Mouse (Mus musculus) hindbrain, postnatal 0 days (tissue): ENCODE measurements around the gene Pakap. TPM values are rescaled to one million over a fixed set of nuclear protein-coding genes. Genes with fewer than 3 reads are reported as not detected.

Experiments used
- ATAC-seq: fragments of 200-750 bp; cut with Nextera tagmentation; 2 replicates; pipeline ENCODE4 v1.8.0; 2017; ENCODE audit warnings: mild to moderate bottlenecking, moderate TSS enrichment, moderate library complexity
- DNase-seq: peaks from one replicate; pipeline ENCODE4 v3.0.0-alpha.2; 2015; ENCODE audit warnings: low spot score
- H3K27ac ChIP-seq: fragments of 300-500 bp; sonication (generic); 2 replicates; pipeline ENCODE4 v1.5.1; 2014; ENCODE audit warnings: mild to moderate bottlenecking
- H3K27me3 ChIP-seq: fragments of 300-500 bp; sonication (generic); 2 replicates; pipeline ENCODE4 v1.6.1; 2014; ENCODE audit warnings: low read length, mixed read lengths; ENCODE audit not compliant: insufficient read depth
- H3K36me3 ChIP-seq: fragments of 300-500 bp; sonication (generic); 2 replicates; pipeline ENCODE4 v1.6.1; 2014; ENCODE audit warnings: low read length, mixed read lengths; ENCODE audit not compliant: insufficient read depth
- H3K4me1 ChIP-seq: fragments of 300-500 bp; sonication (generic); 2 replicates; pipeline ENCODE4 v1.6.1; 2014; ENCODE audit warnings: antibody characterized with exemption, low read length, mixed read lengths; ENCODE audit not compliant: insufficient read depth
- H3K4me2 ChIP-seq: fragments of 300-500 bp; sonication (generic); 2 replicates; pipeline ENCODE4 v1.6.1; 2014; ENCODE audit warnings: low read depth, mild to moderate bottlenecking, low read length, moderate library complexity, mixed read lengths
- H3K4me3 ChIP-seq: fragments of 300-500 bp; sonication (generic); 2 replicates; pipeline ENCODE4 v1.5.1; 2014; ENCODE audit warnings: low read length
- H3K9ac ChIP-seq: fragments of 300-500 bp; sonication (generic); replicated peaks from 2 replicates; pipeline ENCODE4 v1.6.1; 2014; ENCODE audit warnings: mild to moderate bottlenecking, low read length, moderate library complexity, mixed read lengths
- H3K9me3 ChIP-seq: fragments of 300-500 bp; sonication (generic); 2 replicates; pipeline ENCODE4 v1.6.1; 2016; ENCODE audit warnings: low read length, mixed read lengths
- CTCF ChIP-seq: IDR thresholded peaks from 2 replicates; pipeline ENCODE4 v1.5.1; 2016; ENCODE audit warnings: antibody characterized with exemption, control low read depth, low read depth
- WGBS: fragments of 180-500 bp; shearing (Covaris S2); extraction: QIAGEN DNeasy Blood & Tissue Kit; methylation state at CpG from one replicate; pipeline ENCODE4 v1.1.7; 2014; 5-methylcytosine and 5-hydroxymethylcytosine counted together
- polyA plus RNA-seq: library from polyadenylated mRNA; unstranded; fragments of >200 nt; fragmentation: Nextera tagmentation; extraction: Ambion mirVana; gene quantifications from 2 replicates; pipeline ENCODE4 v1.2.1, GENCODE M21; 2015
- total RNA-seq: library from RNA; depleted of rRNA; stranded (reverse); fragments of >200 nt; gene quantifications from 2 replicates; pipeline ENCODE4 v1.2.3, GENCODE M21; 2014

The Pakap gene
- total and polyA plus RNA-seq, 2 experiments from 2014 or later: 9.7 to 14.3 TPM

DNA sequence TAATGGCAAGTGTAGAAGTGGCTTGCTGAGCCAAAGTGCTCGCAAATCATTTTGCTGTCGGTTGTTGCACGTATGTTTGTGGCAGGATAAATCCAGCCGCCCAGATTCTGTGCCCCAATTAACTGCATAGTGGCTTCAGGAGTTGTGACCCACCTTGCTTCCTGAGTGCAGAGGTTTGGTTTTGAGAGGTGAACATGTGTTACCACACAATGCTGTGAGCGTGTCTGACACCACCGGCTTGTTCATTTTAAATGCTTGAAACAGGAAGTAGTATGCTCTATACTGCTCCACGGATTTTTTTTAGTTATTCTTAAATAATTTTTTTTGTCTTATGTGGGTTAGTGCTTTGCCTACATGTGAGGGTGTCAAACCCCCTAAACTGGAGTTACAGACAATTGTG, 264.3 kb downstream of the Pakap start:
- H3K9me3 ChIP-seq: no peaks in the 10 kb centered on the region
- H3K27ac ChIP-seq: no peak overlapping the region
- H3K4me2 ChIP-seq: no peak overlapping the region
- H3K4me1 ChIP-seq: no peaks in the 10 kb centered on the region
- H3K9ac ChIP-seq: no peak overlapping the region
- no peaks in the 10 kb centered on the region for H3K27me3 ChIP-seq
- DNase-seq (no peak), ATAC-seq (no peak)
- H3K36me3 ChIP-seq: no peaks in the 10 kb centered on the region
- no peak for TF ChIP-seq CTCF
- H3K4me3 ChIP-seq: no peak overlapping the region
- 66% methylated on average over 7 of the region's 7 CpGs for WGBS

DNA sequence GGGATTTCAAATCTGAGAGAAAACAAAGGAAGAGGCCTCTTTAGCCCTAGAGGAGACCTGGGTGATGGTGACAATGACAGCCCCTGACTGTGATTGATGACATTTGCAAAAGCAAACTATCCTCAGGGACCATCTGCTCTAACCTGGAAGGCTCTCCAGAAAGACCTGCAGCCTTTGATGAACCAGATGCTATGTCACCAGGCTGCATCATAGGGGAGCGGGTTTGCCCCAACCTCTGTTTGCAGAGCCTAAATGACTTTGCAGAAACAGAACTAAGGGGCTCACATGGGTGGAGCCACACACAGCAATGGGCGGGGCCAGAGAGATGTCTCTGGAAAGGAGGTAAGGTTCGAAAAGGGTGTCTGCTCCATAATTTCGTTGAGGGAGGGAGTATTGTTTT, 265.1 kb downstream of the Pakap start:
- H3K27ac ChIP-seq: no peak overlapping the region
- ATAC-seq: no peak
- TF ChIP-seq CTCF: no peak
- no peaks in the 10 kb centered on the region for H3K27me3 ChIP-seq
- no peak overlapping the region for H3K4me2 ChIP-seq
- no peak overlapping the region for H3K9ac ChIP-seq
- H3K9me3 ChIP-seq: no peaks in the 10 kb centered on the region
- DNase-seq: no peak
- no peak overlapping the region for H3K4me3 ChIP-seq
- H3K4me1 ChIP-seq: no peaks in the 10 kb centered on the region
- no peaks in the 10 kb centered on the region for H3K36me3 ChIP-seq
- 72% methylated on average over 4 of the region's 4 CpGs for WGBS

DNA sequence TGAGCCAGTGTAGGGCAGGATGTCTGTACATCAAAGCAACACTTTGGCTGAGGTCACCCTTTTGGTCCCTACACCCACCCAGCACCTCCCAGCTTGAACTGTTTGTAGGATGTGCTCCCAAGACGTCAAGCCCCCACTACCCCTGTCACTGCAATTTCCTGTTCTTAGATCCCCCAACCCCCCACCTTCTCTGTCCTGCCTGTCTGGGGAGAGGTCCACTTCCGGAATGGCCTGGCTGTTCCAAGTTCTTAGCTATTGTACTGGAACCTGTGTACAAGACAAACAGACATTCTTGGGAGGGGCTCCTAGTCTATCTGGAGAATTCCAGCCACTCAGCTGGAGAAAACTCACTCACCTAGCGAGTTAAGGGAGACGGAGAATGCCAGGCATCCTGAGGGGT, 266.2 kb downstream of the Pakap start:
- DNase-seq (no peak), ATAC-seq (no peak; the same call in 1 of the 2 replicates)
- no peaks in the 10 kb centered on the region for H3K9me3 ChIP-seq
- no peaks in the 10 kb centered on the region for H3K36me3 ChIP-seq
- H3K4me1 ChIP-seq: no peaks in the 10 kb centered on the region
- no peak for TF ChIP-seq CTCF
- H3K9ac ChIP-seq: no peak overlapping the region
- no peak overlapping the region for H3K4me2 ChIP-seq
- no peaks in the 10 kb centered on the region for H3K27me3 ChIP-seq
- 76% methylated on average over 4 of the region's 4 CpGs for WGBS
- no peak overlapping the region for H3K27ac ChIP-seq
- no peak overlapping the region for H3K4me3 ChIP-seq

DNA sequence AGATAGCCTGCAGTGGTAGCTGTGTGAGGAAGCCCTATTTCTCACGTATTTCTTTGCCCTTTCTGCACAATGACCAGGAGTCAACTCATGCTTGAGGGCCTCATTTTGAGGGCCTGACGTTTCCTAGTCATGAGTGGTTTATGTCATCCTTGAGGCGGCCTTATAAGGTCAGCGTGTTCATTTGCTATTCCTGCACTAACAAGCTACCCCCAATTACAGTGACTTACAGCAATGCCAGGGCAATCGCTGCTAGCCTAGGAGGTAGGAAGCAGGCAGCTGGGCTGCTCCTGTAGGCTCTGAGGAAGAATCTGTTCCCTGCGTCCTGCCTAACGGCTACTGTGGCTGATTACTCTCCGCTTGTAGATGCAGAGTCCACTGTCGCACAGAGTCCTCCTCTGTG, 269.1 kb downstream of the Pakap start:
- DNase-seq (no peak), ATAC-seq (no peak)
- Histone ChIP-seq H3K4me1 (no peaks in the 10 kb centered on the region), H3K27me3 (no peaks in the 10 kb centered on the region), H3K27ac (no peak overlapping the region), H3K36me3 (no peaks in the 10 kb centered on the region), H3K9me3 (no peaks in the 10 kb centered on the region), H3K4me2 (no peak overlapping the region), H3K4me3 (no peak overlapping the region), H3K9ac (no peak overlapping the region)
- 69% methylated on average over 9 of the region's 9 CpGs for WGBS
- TF ChIP-seq CTCF: no peak

DNA sequence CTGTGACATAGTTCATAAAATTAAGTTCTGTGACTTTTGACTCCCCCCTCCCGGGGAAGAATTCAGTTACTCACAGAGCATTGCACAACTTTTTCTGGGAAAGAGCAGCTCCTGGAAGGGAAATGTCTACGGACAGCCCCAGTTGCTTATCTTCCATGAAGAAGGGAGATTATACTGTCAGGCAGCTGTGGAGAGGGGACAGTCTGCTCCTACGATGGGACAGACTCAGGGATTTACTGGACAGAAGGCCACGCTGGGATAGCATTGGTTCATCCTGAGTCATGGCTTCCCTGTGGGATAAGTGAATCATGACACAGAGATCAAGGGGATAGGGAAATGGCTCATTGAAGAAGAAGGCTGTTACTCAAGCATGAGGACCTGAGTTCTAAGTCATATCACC, 271.4 kb downstream of the Pakap start:
- H3K4me1 ChIP-seq: no peaks in the 10 kb centered on the region
- DNase-seq (no peak), ATAC-seq (no peak)
- H3K9me3 ChIP-seq: no peaks in the 10 kb centered on the region
- H3K4me2 ChIP-seq: no peak overlapping the region
- H3K4me3 ChIP-seq: no peak overlapping the region
- no peaks in the 10 kb centered on the region for H3K27me3 ChIP-seq
- no peak for TF ChIP-seq CTCF
- no peak overlapping the region for H3K9ac ChIP-seq
- no peak overlapping the region for H3K27ac ChIP-seq
- 77% methylated on average over 4 of the region's 4 CpGs for WGBS
- no peaks in the 10 kb centered on the region for H3K36me3 ChIP-seq

DNA sequence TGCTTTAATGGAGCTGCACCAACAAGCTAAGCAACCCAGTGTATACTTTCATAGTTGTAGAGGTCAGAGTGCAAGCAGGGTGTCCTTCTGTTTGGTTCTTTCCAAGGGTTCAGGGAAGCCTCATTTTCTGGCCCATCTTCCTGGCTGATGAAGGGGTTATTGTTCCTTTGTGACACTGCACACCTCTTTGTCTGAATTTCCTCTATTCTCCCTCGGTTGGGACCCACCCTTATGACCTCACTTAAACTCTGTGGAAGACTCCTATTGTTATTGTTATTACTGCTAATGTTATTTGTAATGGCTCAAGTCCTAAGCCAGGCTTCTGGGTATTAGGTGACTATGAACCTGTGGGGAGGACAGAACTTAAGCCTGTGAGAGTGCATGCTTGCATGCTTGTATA, 273.9 kb downstream of the Pakap start:
- Histone ChIP-seq H3K4me3 (no peak overlapping the region), H3K4me2 (no peak overlapping the region), H3K27me3 (no peaks in the 10 kb centered on the region), H3K9me3 (no peaks in the 10 kb centered on the region), H3K36me3 (no peaks in the 10 kb centered on the region), H3K4me1 (no peaks in the 10 kb centered on the region), H3K9ac (no peak overlapping the region), H3K27ac (no peak overlapping the region)
- 10% methylated on average over 1 of the region's 1 CpGs for WGBS
- no peak for TF ChIP-seq CTCF
- DNase-seq: no peak
- no peak for ATAC-seq

DNA sequence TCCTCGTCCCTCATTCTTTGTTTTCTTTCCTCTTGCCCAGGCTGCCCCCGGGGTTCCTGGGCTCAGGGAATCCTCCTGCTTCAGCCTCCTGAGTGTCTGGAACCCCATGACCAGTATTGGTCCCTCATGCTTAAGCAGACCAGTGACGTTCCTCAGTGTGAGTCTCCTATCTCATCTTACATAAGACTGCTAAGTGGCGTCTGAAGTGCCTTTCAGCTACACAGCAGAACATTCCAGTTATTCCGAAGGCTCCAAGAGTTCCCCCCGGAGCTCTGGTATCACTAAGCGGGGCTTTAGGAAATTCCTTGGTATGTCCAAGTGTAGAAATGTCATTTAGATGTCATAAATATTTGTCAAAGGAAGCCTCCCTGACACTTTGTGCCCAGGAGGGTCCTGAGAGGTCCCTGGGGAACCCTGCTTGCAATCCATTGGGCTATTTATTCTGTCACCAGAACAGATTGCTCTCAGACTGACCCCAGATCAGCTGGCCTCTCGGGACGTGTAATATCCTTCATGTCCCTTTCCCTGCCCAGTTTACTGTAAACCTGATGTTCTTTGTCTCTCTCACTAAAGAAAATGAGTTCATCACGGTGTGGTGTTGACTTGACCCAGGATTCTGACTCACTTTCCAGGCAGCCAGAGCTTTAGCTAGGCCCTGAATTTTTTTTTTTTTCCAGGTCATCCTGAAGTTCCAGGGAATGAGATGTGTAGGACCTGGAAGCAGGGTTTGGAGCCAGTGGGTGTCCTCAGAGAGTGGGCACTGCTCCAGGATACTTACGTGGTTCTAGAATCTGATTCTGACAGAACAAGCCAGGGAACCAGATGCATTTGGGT, 274.7 kb downstream of the Pakap start:
- H3K4me1 ChIP-seq: no peaks in the 10 kb centered on the region
- 75% methylated on average over 11 of the region's 11 CpGs for WGBS

More for the DNA sequence above, 274.7 kb downstream of the Pakap start:
- Histone ChIP-seq H3K4me3 (no peak overlapping the region), H3K27me3 (no peaks in the 10 kb centered on the region), H3K36me3 (no peaks in the 10 kb centered on the region), H3K9ac (no peak overlapping the region), H3K9me3 (no peaks in the 10 kb centered on the region), H3K4me2 (no peak overlapping the region), H3K27ac (no peak overlapping the region)
- ATAC-seq (no peak), DNase-seq (no peak)
- TF ChIP-seq CTCF: no peak
